Comparison of ENCODE assay signal across 8 mouse cellular contexts in genomic region chr5:147893143-147893542, GRCm38 (mm10). TPM values are rescaled to one million over a fixed set of nuclear protein-coding genes. Genes with fewer than 3 reads are reported as not detected.
DNase-seq lines count a peak whose midpoint lies in the region; ATAC-seq and TF ChIP-seq lines count a peak whose summit lies in the region.

No protein-coding gene starts in this region.

- H3K9me3 ChIP-seq in heart, embryonic 16.5 days (replicated peaks; ENCODE audit: control insufficient read depth, low read length), result no peaks in the 10 kb centered on the region
- no peaks in the 10 kb centered on the region for H3K9me3 ChIP-seq in hindbrain, embryonic 13.5 days
- H3K9me3 ChIP-seq in midbrain, embryonic 15.5 days, result no peaks in the 10 kb centered on the region

- no peaks in the 10 kb centered on the region for H3K27me3 ChIP-seq in heart, embryonic 16.5 days (ENCODE audit: control insufficient read depth, insufficient read depth, low read length)
- peaks cover 22% of the 10 kb centered on the region for H3K27me3 ChIP-seq in hindbrain, embryonic 13.5 days
- H3K27me3 ChIP-seq in midbrain, embryonic 15.5 days (replicated peaks), result peaks cover 9% of the 10 kb centered on the region; the same call in 1 of the 2 replicates

- peaks cover 18% of the 10 kb centered on the region for H3K4me1 ChIP-seq in heart, embryonic 16.5 days (ENCODE audit: control insufficient read depth, insufficient read depth, low read length)
- no peaks in the 10 kb centered on the region; the same call in 1 of the 2 replicates for H3K4me1 ChIP-seq in bone marrow, adult 2 months (ENCODE audit: control insufficient read depth, insufficient read depth, low read length)
- peaks cover 26% of the 10 kb centered on the region for H3K4me1 ChIP-seq in hindbrain, embryonic 13.5 days (replicated peaks)
- H3K4me1 ChIP-seq in midbrain, embryonic 15.5 days, result peaks cover 14% of the 10 kb centered on the region

- H3K4me2 ChIP-seq in heart, embryonic 16.5 days (ENCODE audit: low read depth, low read length), result peak overlapping the region; percentile 89
- H3K4me2 ChIP-seq in hindbrain, embryonic 13.5 days, result peak overlapping the region; percentile 90
- H3K4me2 ChIP-seq in midbrain, embryonic 15.5 days, result peak overlapping the region; percentile 5; the same call in 1 of the 2 replicates

- ATAC-seq in heart, embryonic 16.5 days (replicated peaks; ENCODE audit: extremely low read depth, insufficient read depth, low FRiP score), result no peak
- ATAC-seq in hindbrain, embryonic 13.5 days (ENCODE audit: low FRiP score), result no peak
- ATAC-seq in midbrain, embryonic 15.5 days (replicated peaks), result no peak

- WGBS in heart, embryonic 16.5 days, result 13% methylated on average over 9 of the region's 9 CpGs
- WGBS in bone marrow, adult 2 months, result 58% methylated on average over 9 of the region's 9 CpGs
- WGBS in hindbrain, embryonic 13.5 days, result 10% methylated on average over 9 of the region's 9 CpGs
- WGBS in midbrain, embryonic 15.5 days, result 15% methylated on average over 9 of the region's 9 CpGs

- no peak overlapping the region for H3K9ac ChIP-seq in heart, embryonic 16.5 days (ENCODE audit: low read length)
- peak overlapping the region; percentile 49; the same call in 1 of the 2 replicates for H3K9ac ChIP-seq in hindbrain, embryonic 13.5 days
- H3K9ac ChIP-seq in midbrain, embryonic 15.5 days, result no peak overlapping the region

- TF ChIP-seq POLR2A in bone marrow, adult 2 months (IDR thresholded peaks at IDR 0.05; ENCODE audit: borderline replicate concordance, control insufficient read depth, low read depth, low read length), result no peak

- DNase-seq in heart, postnatal 10 days, result no peak
- DNase-seq in left cerebral cortex, adult 9 months (ENCODE audit: low spot score in 2 of 2), result no peak
- no peak for DNase-seq in adrenal gland, postnatal 14 days
- DNase-seq in gastrocnemius, postnatal 10 days, result no peak

- TF ChIP-seq CTCF in bone marrow, adult 2 months (IDR thresholded peaks at IDR 0.05; ENCODE audit: control insufficient read depth, insufficient read depth, low read length), result no peak

- H3K27ac ChIP-seq in heart, embryonic 16.5 days (ENCODE audit: low read length), result no peak overlapping the region
- peak overlapping the region; percentile 5; the same call in 1 of the 2 replicates for H3K27ac ChIP-seq in bone marrow, adult 2 months (ENCODE audit: control insufficient read depth, insufficient read depth, low read depth, low read length, poor library complexity)
- H3K27ac ChIP-seq in hindbrain, embryonic 13.5 days, result no peak overlapping the region
- no peak overlapping the region for H3K27ac ChIP-seq in midbrain, embryonic 15.5 days

- H3K4me3 ChIP-seq in heart, embryonic 16.5 days (ENCODE audit: low read length), result peak overlapping the region; percentile 68; the same call in 1 of the 2 replicates
- peak overlapping the region; percentile 7 for H3K4me3 ChIP-seq in bone marrow, adult 2 months (replicated peaks; ENCODE audit: control insufficient read depth, low read depth, low read length)
- H3K4me3 ChIP-seq in hindbrain, embryonic 13.5 days, result no peak overlapping the region
- no peak overlapping the region for H3K4me3 ChIP-seq in midbrain, embryonic 15.5 days

- H3K36me3 ChIP-seq in heart, embryonic 16.5 days (ENCODE audit: control insufficient read depth, insufficient read depth), result no peaks in the 10 kb centered on the region
- no peaks in the 10 kb centered on the region for H3K36me3 ChIP-seq in hindbrain, embryonic 13.5 days
- H3K36me3 ChIP-seq in midbrain, embryonic 15.5 days (replicated peaks), result no peaks in the 10 kb centered on the region

- intact Hi-C loops in heart, postnatal 10 days (cut with DNase I), result no loop called here

RNA-seq across cellular contexts. Expression of gene Slc46a3, which starts 1.5 kb away (rescaled TPM):
- polyA plus RNA-seq in heart, embryonic 16.5 days (2015; fragmentation: Nextera tagmentation; extraction: Ambion mirVana), result 3.6 and 3.8 TPM in 2 replicates
- total RNA-seq in heart, postnatal 10 days (2021), result 1 to 10 TPM; 3.4 to 3.5 TPM
- 13.1 and 22.2 TPM in 2 replicates for polyA plus RNA-seq in bone marrow, adult 2 months (2011; ENCODE audit: insufficient read depth, insufficient read length, low replicate concordance, missing spikeins)
- 4.2 and 4.5 TPM in 2 replicates for polyA plus RNA-seq in hindbrain, embryonic 13.5 days (2015; fragmentation: Nextera tagmentation; extraction: Ambion mirVana)
- polyA plus RNA-seq in midbrain, embryonic 15.5 days (2015; fragmentation: Nextera tagmentation; extraction: Ambion mirVana), result 5.5 and 5.6 TPM in 2 replicates
- total RNA-seq in adrenal gland, postnatal 14 days (2021), result 10.0 and 11.2 TPM in 2 replicates
- 1 to 10 TPM; 3.7 to 4.2 TPM for total RNA-seq in gastrocnemius, postnatal 10 days (2021)

RNA-seq across cellular contexts. Expression of gene Pomp, which starts 32.9 kb away (rescaled TPM):
- 269 and 312 TPM in 2 replicates for polyA plus RNA-seq in heart, embryonic 16.5 days (2015; fragmentation: Nextera tagmentation; extraction: Ambion mirVana)
- total RNA-seq in heart, postnatal 10 days (2021), result 100 to 1,000 TPM; 114 to 133 TPM
- 93.6 and 166 TPM in 2 replicates for polyA plus RNA-seq in bone marrow, adult 2 months (2011; ENCODE audit: insufficient read depth, insufficient read length, low replicate concordance, missing spikeins)
- polyA plus RNA-seq in hindbrain, embryonic 13.5 days (2015; fragmentation: Nextera tagmentation; extraction: Ambion mirVana), result 532 and 548 TPM in 2 replicates
- polyA plus RNA-seq in midbrain, embryonic 15.5 days (2015; fragmentation: Nextera tagmentation; extraction: Ambion mirVana), result 425 and 436 TPM in 2 replicates
- total RNA-seq in adrenal gland, postnatal 14 days (2021), result 161 and 178 TPM in 2 replicates
- total RNA-seq in gastrocnemius, postnatal 10 days (2021), result 100 to 1,000 TPM; 139 to 152 TPM

Comparison
In these comparisons a context has a peak if more than half of its experiments do, and no peak if none do; other contexts are left out.
1. H3K4me2 ChIP-seq: peak in every context shown above with its lines; median percentile 90 in hindbrain, embryonic 13.5 days; 89 in heart, embryonic 16.5 days; 5 in midbrain, embryonic 15.5 days.
2. H3K4me3 ChIP-seq: peak in heart, embryonic 16.5 days (single experiment) and bone marrow, adult 2 months (single experiment); none in hindbrain, embryonic 13.5 days (single experiment) and midbrain, embryonic 15.5 days (single experiment).